In genomic region chr11:68689304-68689703, GRCm38 (mm10) we compare ENCODE assay signal across 27 mouse cellular contexts. TPM values are rescaled to one million over a fixed set of nuclear protein-coding genes. Genes with fewer than 3 reads are reported as not detected.
A peak's percentile ranks its signal among the peaks of the same experiment; 100 is the strongest.
DNase-seq lines count a peak whose midpoint lies in the region; ATAC-seq and TF ChIP-seq lines count a peak whose summit lies in the region.
"Had no signal": no experiment of that assay in that cellular context is flagged by ENCODE, and none has a peak within 500 bp of the region (broad histone marks: within the 10 kb centered on the region; RNA-seq: fewer than 3 reads in every experiment).

No protein-coding gene starts in this region.

- no peak for ATAC-seq in liver, embryonic 12.5 days
- no peak for ATAC-seq in kidney, postnatal 0 days (replicated peaks; ENCODE audit: low FRiP score, low read depth)
- ATAC-seq: activated CD4-positive, CD25-positive, alpha-beta regulatory T cell, adult 4 months; forebrain, postnatal 0 days; inflammation-experienced regulatory T-cells, adult 6 months; midbrain, embryonic 13.5 days had no signal

- H3K4me2 ChIP-seq in liver, embryonic 12.5 days = no peak overlapping the region
- no peak overlapping the region for H3K4me2 ChIP-seq in kidney, postnatal 0 days (ENCODE audit: low read length)
- H3K4me2 ChIP-seq: embryonic facial prominence, embryonic 15.5 days; forebrain, embryonic 12.5 days; heart, embryonic 11.5 days; hindbrain, embryonic 15.5 days; midbrain, embryonic 13.5 days; stomach, embryonic 15.5 days had no signal

- no peaks in the 10 kb centered on the region for H3K27me3 ChIP-seq in heart, embryonic 10.5 days (ENCODE audit: insufficient read depth, poor library complexity, severe bottlenecking)
- no peaks in the 10 kb centered on the region for H3K27me3 ChIP-seq in liver, adult 2 months (ENCODE audit: control insufficient read depth, insufficient read depth, low read length)
- H3K27me3 ChIP-seq in liver, embryonic 12.5 days (replicated peaks) = peaks cover 10% of the 10 kb centered on the region; the same call in 1 of the 2 replicates
- no peaks in the 10 kb centered on the region for H3K27me3 ChIP-seq in kidney, postnatal 0 days (ENCODE audit: insufficient read depth, low read length)
- H3K27me3 ChIP-seq: embryonic facial prominence, embryonic 15.5 days; forebrain, embryonic 12.5 days; hindbrain, embryonic 15.5 days; midbrain, embryonic 13.5 days; stomach, embryonic 15.5 days had no signal

- TF ChIP-seq CTCF in liver, adult 2 months (IDR thresholded peaks at IDR 0.05; ENCODE audit: low read depth, low read length) = no peak
- no peak for TF ChIP-seq CTCF in kidney, postnatal 0 days (IDR thresholded peaks at IDR 0.05; ENCODE audit: low read depth)

- H3K36me3 ChIP-seq in heart, embryonic 10.5 days = no peaks in the 10 kb centered on the region
- no peaks in the 10 kb centered on the region for H3K36me3 ChIP-seq in liver, adult 2 months (ENCODE audit: control insufficient read depth, insufficient read depth, low read length)
- no peaks in the 10 kb centered on the region for H3K36me3 ChIP-seq in liver, embryonic 12.5 days
- H3K36me3 ChIP-seq in kidney, postnatal 0 days (ENCODE audit: insufficient read depth, low read length) = no peaks in the 10 kb centered on the region
- H3K36me3 ChIP-seq: embryonic facial prominence, embryonic 15.5 days; forebrain, embryonic 12.5 days; hindbrain, embryonic 15.5 days; midbrain, embryonic 13.5 days; stomach, embryonic 15.5 days had no signal

- no peak overlapping the region for H3K9ac ChIP-seq in liver, adult 2 months (ENCODE audit: low read depth, low read length)
- no peak overlapping the region for H3K9ac ChIP-seq in liver, embryonic 12.5 days
- H3K9ac ChIP-seq in kidney, postnatal 0 days (ENCODE audit: low read depth, low read length) = no peak overlapping the region
- H3K9ac ChIP-seq: embryonic facial prominence, embryonic 15.5 days; forebrain, embryonic 12.5 days; forebrain, postnatal 0 days; hindbrain, embryonic 15.5 days; midbrain, embryonic 13.5 days; stomach, embryonic 15.5 days had no signal

- H3K4me1 ChIP-seq in heart, embryonic 10.5 days = peaks cover 27% of the 10 kb centered on the region
- no peaks in the 10 kb centered on the region for H3K4me1 ChIP-seq in liver, adult 2 months (ENCODE audit: control insufficient read depth, insufficient read depth, low read length)
- peaks cover 37% of the 10 kb centered on the region for H3K4me1 ChIP-seq in liver, embryonic 12.5 days
- H3K4me1 ChIP-seq in kidney, postnatal 0 days (replicated peaks; ENCODE audit: insufficient read depth, low read length) = 0 out of 2 replicates have a peak, but pooled peaks cover 6% of the 10 kb centered on the region

- no peak overlapping the region for H3K27ac ChIP-seq in heart, embryonic 10.5 days
- no peak overlapping the region for H3K27ac ChIP-seq in liver, adult 2 months (replicated peaks; ENCODE audit: insufficient read depth, low read depth, low read length)
- H3K27ac ChIP-seq in liver, embryonic 12.5 days = no peak overlapping the region
- H3K27ac ChIP-seq in kidney, postnatal 0 days = no peak overlapping the region
- H3K27ac ChIP-seq: embryonic facial prominence, embryonic 15.5 days; forebrain, embryonic 12.5 days; macrophage; midbrain, embryonic 13.5 days; stomach, embryonic 15.5 days had no signal

- no peak for TF ChIP-seq POLR2A in liver, adult 2 months (IDR thresholded peaks at IDR 0.05; ENCODE audit: extremely low read depth, insufficient read depth, low read length)

- H3K4me3 ChIP-seq in heart, embryonic 10.5 days = no peak overlapping the region
- no peak overlapping the region for H3K4me3 ChIP-seq in liver, adult 2 months (ENCODE audit: insufficient read depth, low read depth, low read length)
- no peak overlapping the region for H3K4me3 ChIP-seq in liver, embryonic 12.5 days
- no peak overlapping the region for H3K4me3 ChIP-seq in kidney, postnatal 0 days (replicated peaks; ENCODE audit: low read depth, low read length)
- H3K4me3 ChIP-seq: embryonic facial prominence, embryonic 15.5 days; forebrain, embryonic 12.5 days; hindbrain, embryonic 15.5 days; midbrain, embryonic 13.5 days; stomach, embryonic 15.5 days had no signal

- H3K79me2 ChIP-seq in liver, adult 2 months (ENCODE audit: control insufficient read depth, insufficient read depth, low read length) = no peaks in the 10 kb centered on the region

- 67% methylated on average over 1 of the region's 1 CpGs for WGBS in heart, embryonic 10.5 days
- WGBS in liver, adult 2 months = 21% methylated on average over 1 of the region's 1 CpGs
- WGBS in liver, embryonic 12.5 days (ENCODE audit: insufficient replicate concordance) = 67% methylated on average over 1 of the region's 1 CpGs
- 70% methylated on average over 1 of the region's 1 CpGs for WGBS in kidney, postnatal 0 days

- DNase-seq in heart, embryonic 10.5 days (ENCODE audit: low spot score) = peak; percentile 42
- DNase-seq in heart, adult 18-20 months = no peak
- DNase-seq in liver, adult 2 months (ENCODE audit: extremely low read depth, low read depth, low spot score) = peak; percentile 97
- peak; percentile 44 for DNase-seq in kidney, postnatal 0 days (ENCODE audit: low spot score)
- DNase-seq in kidney, postnatal 36 days = peak; percentile 56 to 75
- no peak for DNase-seq in spleen, postnatal 14 days (ENCODE audit: low spot score in 2 of 2)
- DNase-seq in cerebellum, adult 11 months = no peak
- DNase-seq: adrenal gland, adult 8-10 months; B cell, adult 2 months; cerebellum, adult 9-10 months; cerebellum, postnatal 36 days; embryo, embryonic 11 days; forebrain, postnatal 0 days; layer of hippocampus, adult 9-11 months; liver; lung, adult 18-20 months; lung, postnatal 10 days had no signal

- H3K9me3 ChIP-seq in heart, embryonic 10.5 days = no peaks in the 10 kb centered on the region
- H3K9me3 ChIP-seq in liver, embryonic 12.5 days (replicated peaks) = no peaks in the 10 kb centered on the region
- H3K9me3 ChIP-seq in kidney, postnatal 0 days (replicated peaks; ENCODE audit: low read length) = no peaks in the 10 kb centered on the region
- H3K9me3 ChIP-seq: embryonic facial prominence, embryonic 15.5 days; forebrain, embryonic 12.5 days; hindbrain, embryonic 15.5 days; midbrain, embryonic 13.5 days; stomach, embryonic 15.5 days had no signal

RNA-seq across cellular contexts. Expression of gene Myh10, which starts 2.1 kb away (rescaled TPM):
- polyA plus RNA-seq in heart, embryonic 10.5 days (2016; fragmentation: Nextera tagmentation; extraction: Ambion mirVana) = 181 and 184 TPM in 2 replicates
- total RNA-seq in heart, adult 18-20 months (2021) = 10 to 100 TPM; 19.3 to 20.3 TPM
- total RNA-seq in liver, adult 2 months (2014; rRNA removed) = 7.5 and 10.9 TPM in 2 replicates
- polyA plus RNA-seq in liver, adult 2 months (2012; rRNA removed) = 3.0 and 4.4 TPM in 2 replicates
- 34.6 and 37.0 TPM in 2 replicates for polyA plus RNA-seq in liver, embryonic 12.5 days (2016; fragmentation: Nextera tagmentation; extraction: Ambion mirVana)
- polyA plus RNA-seq in kidney, postnatal 0 days (2015; fragmentation: Nextera tagmentation; extraction: Ambion mirVana) = 83.8 and 93.9 TPM in 2 replicates

Comparison
In these comparisons a context has a peak if more than half of its experiments do, and no peak if none do; other contexts are left out.
1. DNase-seq: peak in heart, embryonic 10.5 days (single experiment), liver, adult 2 months (single experiment), kidney, postnatal 0 days (single experiment) and kidney, postnatal 36 days (2 of 2); none in heart, adult 18-20 months (0 of 2), spleen, postnatal 14 days (0 of 2) and cerebellum, adult 11 months (single experiment).